Mouse (Mus musculus) lung, postnatal 14 days (tissue): Measurements from ENCODE around the gene Fam83c.
"Not testable (repeated sequence)": the region's sequence is repeated elsewhere in the genome, so short reads cannot be mapped to it uniquely, and the experiment has no call there.

Source experiments
- DNase-seq: peaks from one replicate; pipeline ENCODE4 v3.0.0; 2021

Gene Fam83c

GRCm38 (mm10) chr2:155834732-155835131 lies at the start of gene Fam83c:
TSS of gene Fam83c (minus strand) at chr2:155834854.
- no peak for DNase-seq

GRCm38 (mm10) chr2:155882087-155882486 lies 47.4 kb upstream of the Fam83c start:
- no peak for DNase-seq

- DNase-seq, result no peak
Measured at GRCm38 (mm10) chr2:155878964-155879876, 44.6 kb upstream of the Fam83c start.

GRCm38 (mm10) chr2:155873636-155874035 lies 39.0 kb upstream of the Fam83c start:
- no peak for DNase-seq

GRCm38 (mm10) chr2:155872930-155873507 lies 38.4 kb upstream of the Fam83c start:
- no peak for DNase-seq

GRCm38 (mm10) chr2:155872486-155872885 lies 37.8 kb upstream of the Fam83c start:
- DNase-seq, result no peak

- DNase-seq, result no peak
Measured at GRCm38 (mm10) chr2:155869772-155870171, 35.1 kb upstream of the Fam83c start.

GRCm38 (mm10) chr2:155868320-155868719 lies 33.7 kb upstream of the Fam83c start:
- no peak for DNase-seq

- DNase-seq, result no peak
Measured at GRCm38 (mm10) chr2:155863301-155863867, 28.7 kb upstream of the Fam83c start.

GRCm38 (mm10) chr2:155862573-155863300 lies 28.1 kb upstream of the Fam83c start:
- DNase-seq, result no peak

GRCm38 (mm10) chr2:155861581-155861980 lies 26.9 kb upstream of the Fam83c start:
- no peak for DNase-seq

GRCm38 (mm10) chr2:155860102-155860501 lies 25.4 kb upstream of the Fam83c start:
- no peak for DNase-seq

- no peak for DNase-seq
Measured at GRCm38 (mm10) chr2:155852536-155852935, 17.9 kb upstream of the Fam83c start.

- no peak for DNase-seq
Measured at GRCm38 (mm10) chr2:155850120-155850519, 15.5 kb upstream of the Fam83c start.

GRCm38 (mm10) chr2:155849464-155849863 lies 14.8 kb upstream of the Fam83c start:
- DNase-seq, result no peak

- DNase-seq, result peak; percentile 89
Measured at GRCm38 (mm10) chr2:155848291-155848690, 13.6 kb upstream of the Fam83c start.

GRCm38 (mm10) chr2:155846930-155847329 lies 12.3 kb upstream of the Fam83c start:
- no peak for DNase-seq

GRCm38 (mm10) chr2:155838961-155839360 lies 4.3 kb upstream of the Fam83c start:
- DNase-seq, result no peak

- DNase-seq, result no peak
Measured at GRCm38 (mm10) chr2:155837961-155838360, 3.3 kb upstream of the Fam83c start.

- not testable (repeated sequence) for DNase-seq
Measured at GRCm38 (mm10) chr2:155832087-155832486, 2.6 kb downstream of the Fam83c start.

- no peak for DNase-seq
Measured at GRCm38 (mm10) chr2:155831302-155831701, 3.4 kb downstream of the Fam83c start.

GRCm38 (mm10) chr2:155830841-155831240 lies 3.8 kb downstream of the Fam83c start:
- no peak for DNase-seq
